Mouse (Mus musculus): ENCODE measurements around the gene Ptpn9.

GRCm38 (mm10) chr9:57064164-57064563 lies 69.4 kb downstream of the Ptpn9 start:
- TF ChIP-seq CTCF (IDR thresholded peaks at IDR 0.05; ENCODE audit: borderline replicate concordance, extremely low read depth, insufficient read depth, insufficient read length) (no peak), POLR2A (IDR thresholded peaks at IDR 0.05; ENCODE audit: borderline replicate concordance, extremely low read depth, insufficient read depth, insufficient read length, poor library complexity, severe bottlenecking) (no peak)

Measured in brain, embryonic 14.5 days (tissue).